Mouse (Mus musculus) MEL (cell line): ENCODE results near the gene Uri1. TPM values are rescaled to one million over a fixed set of nuclear protein-coding genes. Genes with fewer than 3 reads are reported as not detected.

Experiments used
- DNase-seq: peaks from one replicate; pipeline ENCODE4 v3.0.0; 2011; ENCODE audit warnings: low read depth, low spot score
- H3K27ac ChIP-seq: 2 replicates; pipeline ENCODE4 v1.5.1; 2012; ENCODE audit warnings: low read depth, mild to moderate bottlenecking, control low read depth, low read length, moderate library complexity; ENCODE audit not compliant: control insufficient read depth
- H3K27me3 ChIP-seq, 2 experiments: fragments of 150-350 bp in 1 of 2; sonication (generic) in 1 of 2; 2 replicates each; pipeline ENCODE4 v1.6.1; 2012; ENCODE audit warnings: low read length in 2 of 2, mild to moderate bottlenecking in 2 of 2, improper control_type of control experiment in 1 of 2, moderate library complexity in 1 of 2; ENCODE audit not compliant: insufficient read depth in 2 of 2, control insufficient read depth in 1 of 2
- H3K36me3 ChIP-seq, 2 experiments: 2 replicates each; pipeline ENCODE4 v1.6.1; 2012 to 2014; ENCODE audit warnings: low read length in 2 of 2, improper control_type of control experiment in 1 of 2, inconsistent platforms in 1 of 2, mild to moderate bottlenecking in 1 of 2; ENCODE audit not compliant: insufficient read depth in 2 of 2, control insufficient read depth in 1 of 2
- H3K4me1 ChIP-seq, 2 experiments: fragments of 150-350 bp in 1 of 2; sonication (generic) in 1 of 2; 2 replicates each; pipeline ENCODE4 v1.6.1; 2012; ENCODE audit warnings: low read length in 2 of 2, improper control_type of control experiment in 1 of 2, mild to moderate bottlenecking in 1 of 2; ENCODE audit not compliant: insufficient read depth in 2 of 2, control insufficient read depth in 1 of 2
- H3K4me3 ChIP-seq, 2 experiments: fragments of 150-350 bp in 1 of 2; sonication (generic) in 1 of 2; 2 replicates each; pipeline ENCODE4 v1.5.1; 2012; ENCODE audit warnings: low read depth in 2 of 2, low read length in 2 of 2, mild to moderate bottlenecking in 2 of 2, moderate library complexity in 2 of 2, control low read depth in 1 of 2, improper control_type of control experiment in 1 of 2; ENCODE audit not compliant: control insufficient read depth in 1 of 2, insufficient read depth in 1 of 2
- H3K79me2 ChIP-seq: 2 replicates; pipeline ENCODE4 v1.6.1; 2012; ENCODE audit warnings: mild to moderate bottlenecking, low read length, moderate library complexity; ENCODE audit not compliant: control insufficient read depth, poor library complexity, insufficient read depth
- H3K9ac ChIP-seq: 2 replicates; pipeline ENCODE4 v1.6.1; 2012; ENCODE audit warnings: low read depth, mild to moderate bottlenecking, control low read depth, low read length, moderate library complexity; ENCODE audit not compliant: control insufficient read depth, poor library complexity, severe bottlenecking
- H3K9me3 ChIP-seq: fragments of 150-350 bp; sonication (generic); replicated peaks from 2 replicates; pipeline ENCODE4 v1.6.1; 2012; ENCODE audit warnings: mild to moderate bottlenecking, low read length, improper control_type of control experiment, moderate library complexity; ENCODE audit not compliant: insufficient read depth
- CTCF ChIP-seq, 3 experiments: IDR thresholded peaks in 2 of 3; conservative IDR thresholded peaks in 1 of 3; 2 replicates each; pipeline ENCODE4 v1.5.1; 2011 to 2012; ENCODE audit warnings: low read length in 3 of 3, low read depth in 2 of 3, mild to moderate bottlenecking in 2 of 3, improper control_type of control experiment in 1 of 3, inconsistent platforms in 1 of 3, mixed read lengths in 1 of 3, moderate library complexity in 1 of 3; ENCODE audit not compliant: control insufficient read depth in 1 of 3, insufficient read depth in 1 of 3, poor library complexity in 1 of 3, severe bottlenecking in 1 of 3
- E2F4 ChIP-seq: IDR thresholded peaks from 2 replicates; pipeline ENCODE4 v1.6.1; 2011; ENCODE audit warnings: low read depth, low read length, improper control_type of control experiment, borderline replicate concordance
- ELF1 ChIP-seq: IDR thresholded peaks from 2 replicates; pipeline ENCODE4 v1.6.1; 2014; ENCODE audit warnings: low read depth, mild to moderate bottlenecking, inconsistent platforms, low read length, improper control_type of control experiment, moderate library complexity
- EP300 ChIP-seq, 2 experiments: IDR thresholded peaks; 2 replicates each; pipeline ENCODE4 v1.6.1; 2011; ENCODE audit warnings: improper control_type of control experiment in 2 of 2, low read length in 2 of 2, low read depth in 1 of 2, mild to moderate bottlenecking in 1 of 2
- ETS1 ChIP-seq: IDR thresholded peaks from 2 replicates; pipeline ENCODE4 v1.6.1; 2012; ENCODE audit warnings: low read depth, mild to moderate bottlenecking, inconsistent platforms, low read length, improper control_type of control experiment, moderate library complexity
- GABPA ChIP-seq: IDR thresholded peaks from 2 replicates; pipeline ENCODE4 v1.6.1; 2012; ENCODE audit warnings: low read depth, mild to moderate bottlenecking, inconsistent platforms, low read length, improper control_type of control experiment, moderate library complexity
- GATA1 ChIP-seq: IDR thresholded peaks from 2 replicates; pipeline ENCODE4 v1.6.1; 2011; ENCODE audit warnings: low read depth, low read length, improper control_type of control experiment
- HCFC1 ChIP-seq: IDR thresholded peaks from 2 replicates; pipeline ENCODE4 v1.6.1; 2012; ENCODE audit warnings: low read depth, mild to moderate bottlenecking, inconsistent platforms, low read length, improper control_type of control experiment, moderate library complexity
- JUND ChIP-seq: IDR thresholded peaks from 2 replicates; pipeline ENCODE4 v1.6.1; 2011; ENCODE audit warnings: low read depth, mild to moderate bottlenecking, improper control_type of control experiment, low read length
- KAT2A ChIP-seq: conservative IDR thresholded peaks from 2 replicates; pipeline ENCODE4 v1.6.1; 2012; ENCODE audit warnings: low read depth, low read length, improper control_type of control experiment, inconsistent platforms
- MAFK ChIP-seq: IDR thresholded peaks from 2 replicates; pipeline ENCODE4 v1.6.1; 2011; ENCODE audit warnings: low read depth, mild to moderate bottlenecking, low read length, improper control_type of control experiment, borderline replicate concordance
- MAX ChIP-seq: IDR thresholded peaks from 2 replicates; pipeline ENCODE4 v1.6.1; 2011; ENCODE audit warnings: low read length, improper control_type of control experiment
- MAZ ChIP-seq: IDR thresholded peaks from 2 replicates; pipeline ENCODE4 v1.6.1; 2012; ENCODE audit warnings: low read depth, mild to moderate bottlenecking, inconsistent platforms, low read length, improper control_type of control experiment
- MEF2A ChIP-seq: IDR thresholded peaks from 2 replicates; pipeline ENCODE4 v1.6.1; 2014; ENCODE audit warnings: low read depth, mild to moderate bottlenecking, inconsistent platforms, low read length, improper control_type of control experiment; ENCODE audit not compliant: poor library complexity, insufficient replicate concordance, severe bottlenecking; ENCODE audit errors: extremely low read depth
- MXI1 ChIP-seq: IDR thresholded peaks from 2 replicates; pipeline ENCODE4 v1.6.1; 2011; ENCODE audit warnings: mild to moderate bottlenecking, low read depth, low read length, improper control_type of control experiment
- MYB ChIP-seq: IDR thresholded peaks from 2 replicates; pipeline ENCODE4 v1.6.1; 2011; ENCODE audit warnings: mild to moderate bottlenecking, low read depth, low read length, improper control_type of control experiment
- MYC ChIP-seq: IDR thresholded peaks from 2 replicates; pipeline ENCODE4 v1.6.1; 2011; ENCODE audit warnings: low read depth, mild to moderate bottlenecking, low read length, improper control_type of control experiment, moderate library complexity
- NELFE ChIP-seq: IDR thresholded peaks from 2 replicates; pipeline ENCODE4 v1.6.1; 2011; ENCODE audit warnings: low read depth, low read length, improper control_type of control experiment
- POLR2A ChIP-seq, 2 experiments: IDR thresholded peaks; 2 replicates each; pipeline ENCODE4 v1.6.1; 2011 to 2012; ENCODE audit warnings: low read length in 2 of 2, mild to moderate bottlenecking in 2 of 2, control low read depth in 1 of 2, improper control_type of control experiment in 1 of 2, low read depth in 1 of 2, moderate library complexity in 1 of 2; ENCODE audit not compliant: control insufficient read depth in 1 of 2, insufficient read depth in 1 of 2, poor library complexity in 1 of 2
- POLR2AphosphoS2 ChIP-seq: IDR thresholded peaks from 2 replicates; pipeline ENCODE4 v1.6.1; 2011; ENCODE audit warnings: low read length, improper control_type of control experiment
- POLR2AphosphoS5 ChIP-seq: IDR thresholded peaks from 2 replicates; pipeline ENCODE4 v1.6.1; 2012; ENCODE audit warnings: low read depth, borderline replicate concordance, mild to moderate bottlenecking, inconsistent platforms, low read length, moderate library complexity, mixed read lengths
- RAD21 ChIP-seq: IDR thresholded peaks from 2 replicates; pipeline ENCODE4 v1.6.1; 2011; ENCODE audit warnings: mild to moderate bottlenecking, low read depth, low read length, improper control_type of control experiment
- RCOR1 ChIP-seq: IDR thresholded peaks from 2 replicates; pipeline ENCODE4 v1.6.1; 2012; ENCODE audit warnings: low read depth, mild to moderate bottlenecking, inconsistent platforms, low read length, improper control_type of control experiment
- SIN3A ChIP-seq: IDR thresholded peaks from 2 replicates; pipeline ENCODE4 v1.6.1; 2012; ENCODE audit warnings: low read length, improper control_type of control experiment, inconsistent platforms
- SMC3 ChIP-seq: IDR thresholded peaks from 2 replicates; pipeline ENCODE4 v1.6.1; 2011; ENCODE audit warnings: low read depth, low read length, improper control_type of control experiment
- TAL1 ChIP-seq: IDR thresholded peaks from 2 replicates; pipeline ENCODE4 v1.6.1; 2012; ENCODE audit warnings: mild to moderate bottlenecking, inconsistent platforms, low read length, moderate library complexity, mixed read lengths
- TBP ChIP-seq: IDR thresholded peaks from 2 replicates; pipeline ENCODE4 v1.8.0; 2011; ENCODE audit warnings: low read depth, low read length, improper control_type of control experiment
- TCF12 ChIP-seq: IDR thresholded peaks from 2 replicates; pipeline ENCODE4 v1.6.1; 2014; ENCODE audit warnings: low read depth, mild to moderate bottlenecking, inconsistent platforms, low read length, improper control_type of control experiment, moderate library complexity
- USF1 ChIP-seq: IDR thresholded peaks from 2 replicates; pipeline ENCODE4 v1.6.1; 2014; ENCODE audit warnings: low read depth, mild to moderate bottlenecking, inconsistent platforms, low read length, improper control_type of control experiment, moderate library complexity
- USF2 ChIP-seq, 2 experiments: IDR thresholded peaks; 2 replicates each; pipeline ENCODE4 v1.6.1; 2011 to 2012; ENCODE audit warnings: improper control_type of control experiment in 2 of 2, low read length in 2 of 2, borderline replicate concordance in 1 of 2, inconsistent platforms in 1 of 2, low read depth in 1 of 2, mild to moderate bottlenecking in 1 of 2; ENCODE audit not compliant: insufficient read depth in 1 of 2
- ZC3H11A ChIP-seq: IDR thresholded peaks from 2 replicates; pipeline ENCODE4 v1.6.1; 2012; ENCODE audit warnings: low read depth, mild to moderate bottlenecking, inconsistent platforms, low read length, improper control_type of control experiment
- ZKSCAN1 ChIP-seq: IDR thresholded peaks from 2 replicates; pipeline ENCODE4 v1.6.1; 2012; ENCODE audit warnings: low read depth, mild to moderate bottlenecking, inconsistent platforms, low read length, improper control_type of control experiment, moderate library complexity
- ZMIZ1 ChIP-seq: IDR thresholded peaks from 2 replicates; pipeline ENCODE4 v1.6.1; 2012; ENCODE audit warnings: low read depth, mild to moderate bottlenecking, inconsistent platforms, low read length, improper control_type of control experiment, moderate library complexity
- ZNF384 ChIP-seq: IDR thresholded peaks from 2 replicates; pipeline ENCODE4 v1.6.1; 2012; ENCODE audit warnings: low read depth, mild to moderate bottlenecking, inconsistent platforms, low read length, improper control_type of control experiment
- polyA plus RNA-seq, 2 experiments: library from polyadenylated mRNA; stranded (reverse) in 1 of 2; unstranded in 1 of 2; fragments of >175 nt in 1 of 2; fragments of >200 nt in 1 of 2; gene quantifications; 2 replicates each; pipeline versions ENCODE4 v1.2.1 to v1.2.4; 2012; ENCODE audit warnings: low replicate concordance in 2 of 2, low read depth in 1 of 2; ENCODE audit not compliant: insufficient read length in 2 of 2, insufficient read depth in 1 of 2, missing spikeins in 1 of 2
- total RNA-seq: library from RNA; depleted of rRNA; stranded (reverse); fragments of 300-350 nt; gene quantifications from 2 replicates; pipeline ENCODE4 v1.2.3, GENCODE M21; 2012

Uri1 gene
- total and polyA plus RNA-seq, 3 experiments = 29.2 to 36.0 TPM; not detected in 1

DNA sequence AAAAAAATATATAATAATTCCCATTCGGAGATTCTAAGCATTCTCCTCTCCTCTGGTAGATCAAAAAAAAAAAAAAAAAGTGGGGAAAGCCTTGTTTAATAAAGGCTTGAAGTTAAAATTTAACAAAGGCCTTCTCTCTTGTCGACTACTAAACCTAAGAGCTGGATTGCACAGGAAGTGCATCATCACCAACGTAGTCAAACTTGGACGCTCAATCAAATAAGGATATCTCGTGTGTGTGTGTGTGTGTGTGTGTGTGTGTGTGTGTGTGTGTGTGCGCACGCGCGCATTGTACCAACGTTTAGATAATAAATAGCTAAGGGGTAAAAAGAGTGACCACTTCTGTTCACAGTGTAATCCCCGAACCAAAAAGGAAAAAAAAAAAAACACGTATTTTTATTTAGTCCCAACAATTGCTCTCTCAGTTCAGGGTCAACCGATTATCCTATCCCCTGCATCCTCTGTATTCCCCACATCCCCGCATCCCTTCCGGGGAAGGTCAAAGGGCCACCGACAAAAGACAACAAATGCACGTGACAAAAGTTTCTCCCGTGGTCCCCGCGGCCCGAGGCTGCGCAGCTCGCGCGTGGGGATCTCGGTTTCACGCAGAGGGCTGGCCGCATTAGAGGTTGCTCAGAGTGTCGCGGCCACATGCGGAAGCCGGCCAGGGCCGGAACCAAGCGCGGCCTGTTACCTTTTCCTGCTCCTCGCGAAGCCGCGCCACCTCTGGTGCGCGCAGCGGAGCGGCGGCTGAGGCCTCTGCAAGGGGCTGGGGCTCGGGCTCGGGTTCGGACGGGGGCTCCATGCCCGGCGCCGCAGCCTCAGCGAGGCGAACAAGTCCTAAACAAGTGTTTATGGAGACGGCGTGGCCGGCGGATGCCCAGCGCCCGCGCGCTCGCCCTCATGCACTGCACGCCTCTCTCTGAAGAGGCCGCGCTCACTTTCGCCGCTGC lies 4.7 kb downstream of the Uri1 start:
- peaks cover 0 to 24% of the 10 kb centered on the region in 2 experiments; a peak in 2 of 4 replicates for H3K36me3 ChIP-seq
- peak overlapping the region; percentile 70 to 95 for H3K4me3 ChIP-seq
- peak overlapping the region; percentile 93 for H3K9ac ChIP-seq
- no peaks in the 10 kb centered on the region for H3K9me3 ChIP-seq
- peak overlapping the region; percentile 74 for H3K27ac ChIP-seq
- peaks cover 0 to under 1% of the 10 kb centered on the region in 2 experiments; a peak in 1 of 4 replicates for H3K27me3 ChIP-seq
- peak; percentile 91 for DNase-seq
- peaks cover 37% of the 10 kb centered on the region for H3K79me2 ChIP-seq
- peaks cover 3 to 7% of the 10 kb centered on the region in 2 experiments; a peak in 2 of 4 replicates for H3K4me1 ChIP-seq
- TF ChIP-seq USF1 = 0 out of 2 replicates have a peak, but pooled peaks have one; percentile 25
- no peak for TF ChIP-seq SMC3
- TF ChIP-seq RCOR1 = no peak
- no peak for TF ChIP-seq MYB
- peak; percentile 92 for TF ChIP-seq SIN3A
- peak; percentile 50; the same call in 1 of the 2 replicates for TF ChIP-seq TCF12
- peak; percentile 1; the same call in 1 of the 2 replicates for TF ChIP-seq MAZ
- TF ChIP-seq MAX = peak; percentile 84
- TF ChIP-seq GABPA = no peak
- TF ChIP-seq MXI1 = peak; percentile 84
- TF ChIP-seq MYC = peak; percentile 74
- TF ChIP-seq E2F4 = no peak
- 0 out of 2 replicates have a peak, but pooled peaks have one; percentile 54 for TF ChIP-seq ZMIZ1
- TF ChIP-seq POLR2A (IDR thresholded peaks at IDR 0.05; ENCODE audit: control insufficient read depth in 1 of 2, insufficient read depth in 1 of 2, low read depth in 1 of 2, low read length in 2 of 2, poor library complexity in 1 of 2) = peak; percentile 12 to 59; a peak in 2 of 4 replicates
- no peak for TF ChIP-seq RAD21
- TF ChIP-seq ZC3H11A = no peak
- TF ChIP-seq EP300 (IDR thresholded peaks at IDR 0.05; ENCODE audit: low read depth in 1 of 2, low read length in 2 of 2) = peak in 1 of 2 experiments; percentile 63; a peak in 1 of 4 replicates
- TF ChIP-seq TAL1 = no peak
- peak; percentile 68 for TF ChIP-seq GATA1
- peak; percentile 44 for TF ChIP-seq NELFE
- TF ChIP-seq ETS1 = peak; percentile 81
- TF ChIP-seq POLR2AphosphoS5 = no peak
- no peak for TF ChIP-seq MEF2A
- peak; percentile 84 for TF ChIP-seq HCFC1
- no peak; the same call in 1 of the 2 replicates for TF ChIP-seq ZNF384
- no peak for TF ChIP-seq MAFK
- peak; percentile 77 for TF ChIP-seq TBP
- no peak for TF ChIP-seq ZKSCAN1
- peak; percentile 90 for TF ChIP-seq POLR2AphosphoS2
- no peak for TF ChIP-seq CTCF (IDR thresholded peaks at IDR 0.05 in 2 of 3, conservative IDR thresholded peaks at IDR 0.05 in 1 of 3; ENCODE audit: control insufficient read depth in 1 of 3, insufficient read depth in 1 of 3, low read depth in 2 of 3, low read length in 3 of 3, poor library complexity in 1 of 3, severe bottlenecking in 1 of 3)
- TF ChIP-seq JUND = no peak; the same call in 1 of the 2 replicates
- peak; percentile 36; the same call in 1 of the 2 replicates for TF ChIP-seq KAT2A
- no peak for TF ChIP-seq USF2 (IDR thresholded peaks at IDR 0.05; ENCODE audit: borderline replicate concordance in 1 of 2, insufficient read depth in 1 of 2, low read depth in 1 of 2, low read length in 2 of 2)
- peak; percentile 55 for TF ChIP-seq ELF1
